Mouse (Mus musculus): ENCODE results near the gene Lfng.

DNA sequence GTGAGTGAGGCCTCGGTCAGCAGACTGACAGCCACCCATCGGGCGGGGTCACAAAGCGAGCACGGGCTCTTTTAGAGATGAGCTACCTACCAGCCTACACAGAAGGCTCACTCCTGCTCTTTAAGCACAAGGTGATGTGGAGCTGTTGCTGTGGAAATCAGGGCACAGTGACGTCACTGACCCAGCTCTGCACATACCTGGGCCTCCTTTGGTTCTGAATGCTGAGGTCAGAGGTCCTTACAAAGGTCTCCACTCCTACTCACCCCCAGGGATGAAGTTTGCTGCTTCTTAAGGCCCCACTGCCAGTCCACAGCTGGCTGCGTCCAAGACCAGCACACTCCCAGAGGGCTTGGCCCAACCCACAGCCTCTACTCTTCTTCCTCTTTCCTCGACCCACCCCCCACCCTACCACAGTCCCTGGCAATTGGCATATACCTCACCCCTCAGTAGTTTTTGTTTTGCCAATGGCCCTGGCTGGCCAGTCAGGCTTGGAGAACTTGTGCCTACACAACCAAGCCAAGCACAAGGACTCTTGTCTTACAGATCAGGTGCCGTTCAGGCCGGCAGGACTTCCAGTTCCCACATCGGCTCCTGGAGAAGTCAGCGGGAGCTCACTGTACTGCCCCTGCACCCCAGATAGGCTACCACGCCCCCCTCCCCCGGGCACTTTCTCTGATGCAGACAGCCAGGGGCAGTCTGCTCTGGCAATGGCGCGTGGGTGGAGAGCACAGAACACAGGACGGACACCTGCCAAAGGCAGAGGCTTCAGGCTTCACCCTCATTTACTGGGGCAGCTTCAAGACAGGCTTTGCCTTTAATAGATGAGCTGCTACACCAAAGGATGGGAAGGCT, 55.8 kb downstream of the Lfng start:
- no peak for TF ChIP-seq CTCF (IDR thresholded peaks at IDR 0.05; ENCODE audit: low read depth, low read length)
- TF ChIP-seq POLR2A (IDR thresholded peaks at IDR 0.05; ENCODE audit: extremely low read depth, insufficient read depth, low read length), result no peak
